Mouse (Mus musculus) heart, embryonic 16.5 days (tissue): ENCODE results near the gene Gnb5. TPM values are rescaled to one million over a fixed set of nuclear protein-coding genes. Genes with fewer than 3 reads are reported as not detected.
A peak's percentile ranks its signal among the peaks of the same experiment; 100 is the strongest.
"Not testable (repeated sequence)": the region's sequence is repeated elsewhere in the genome, so short reads cannot be mapped to it uniquely, and the experiment has no call there.

ENCODE experiments used
- ATAC-seq: fragments of 200-750 bp; cut with Nextera tagmentation; replicated peaks from 2 replicates; pipeline ENCODE4 v1.8.0; 2017; ENCODE audit warnings: moderate number of reproducible peaks; ENCODE audit not compliant: insufficient read depth, low FRiP score; ENCODE audit errors: extremely low read depth
- H3K27ac ChIP-seq: fragments of 300-500 bp; sonication (generic); 2 replicates; pipeline ENCODE4 v1.5.1; 2014; ENCODE audit warnings: mild to moderate bottlenecking, low read length, control low read depth, moderate library complexity
- H3K27me3 ChIP-seq: fragments of 300-500 bp; sonication (generic); 2 replicates; pipeline ENCODE4 v1.6.1; 2014; ENCODE audit warnings: low read length, mixed read lengths; ENCODE audit not compliant: control insufficient read depth, insufficient read depth
- H3K36me3 ChIP-seq: fragments of 300-500 bp; sonication (generic); 2 replicates; pipeline ENCODE4 v1.6.1; 2014; ENCODE audit not compliant: control insufficient read depth, insufficient read depth
- H3K4me1 ChIP-seq: fragments of 300-500 bp; sonication (generic); 2 replicates; pipeline ENCODE4 v1.6.1; 2014; ENCODE audit warnings: low read length, mixed read lengths; ENCODE audit not compliant: control insufficient read depth, insufficient read depth
- H3K4me2 ChIP-seq: fragments of 300-500 bp; sonication (generic); 2 replicates; pipeline ENCODE4 v1.6.1; 2014; ENCODE audit warnings: low read depth, mild to moderate bottlenecking, control low read depth, low read length
- H3K4me3 ChIP-seq: fragments of 300-500 bp; sonication (generic); 2 replicates; pipeline ENCODE4 v1.5.1; 2014; ENCODE audit warnings: mild to moderate bottlenecking, control low read depth, low read length
- H3K9ac ChIP-seq: fragments of 300-500 bp; sonication (generic); 2 replicates; pipeline ENCODE4 v1.6.1; 2014; ENCODE audit warnings: low read length, control low read depth
- H3K9me3 ChIP-seq: fragments of 300-500 bp; sonication (generic); replicated peaks from 2 replicates; pipeline ENCODE4 v1.6.1; 2016; ENCODE audit warnings: low read length; ENCODE audit not compliant: control insufficient read depth
- WGBS: fragments of 180-500 bp; shearing (Covaris S2); extraction: QIAGEN DNeasy Blood & Tissue Kit; methylation state at CpG from one replicate; pipeline ENCODE4 v1.1.7; 2014; 5-methylcytosine and 5-hydroxymethylcytosine counted together
- polyA plus RNA-seq: library from polyadenylated mRNA; unstranded; fragments of >200 nt; fragmentation: Nextera tagmentation; extraction: Ambion mirVana; gene quantifications from 2 replicates; pipeline ENCODE4 v1.2.1, GENCODE M21; 2015

Gnb5 gene
- polyA plus RNA-seq, 1 experiment from 2014 or later = 66.9 TPM

GRCm38 (mm10) chr9:75357087-75357654 lies 51.1 kb downstream of the Gnb5 start:
- ATAC-seq = no peak
- Histone ChIP-seq H3K27me3 (no peaks in the 10 kb centered on the region), H3K4me3 (no peak overlapping the region), H3K4me2 (no peak overlapping the region), H3K9me3 (no peaks in the 10 kb centered on the region), H3K9ac (no peak overlapping the region), H3K4me1 (no peaks in the 10 kb centered on the region), H3K27ac (no peak overlapping the region), H3K36me3 (no peaks in the 10 kb centered on the region)
- WGBS = 65% methylated on average over 9 of the region's 9 CpGs

GRCm38 (mm10) chr9:75361699-75362098 lies 55.6 kb downstream of the Gnb5 start:
- no peaks in the 10 kb centered on the region for H3K36me3 ChIP-seq
- no peaks in the 10 kb centered on the region for H3K27me3 ChIP-seq
- ATAC-seq = peak; percentile 65; the same call in 1 of the 2 replicates
- peaks cover 3% of the 10 kb centered on the region; the same call in 1 of the 2 replicates for H3K4me1 ChIP-seq
- 28% methylated on average over 5 of the region's 5 CpGs for WGBS
- no peak overlapping the region for H3K4me2 ChIP-seq
- H3K4me3 ChIP-seq = no peak overlapping the region
- H3K9me3 ChIP-seq = no peaks in the 10 kb centered on the region
- no peak overlapping the region for H3K9ac ChIP-seq
- no peak overlapping the region for H3K27ac ChIP-seq

GRCm38 (mm10) chr9:75362201-75362600 lies 56.1 kb downstream of the Gnb5 start:
- H3K4me3 ChIP-seq = no peak overlapping the region
- no peaks in the 10 kb centered on the region for H3K27me3 ChIP-seq
- H3K4me2 ChIP-seq = no peak overlapping the region
- H3K4me1 ChIP-seq = peaks cover 3% of the 10 kb centered on the region; the same call in 1 of the 2 replicates
- WGBS = 81% methylated on average over 4 of the region's 4 CpGs
- no peak for ATAC-seq
- no peak overlapping the region for H3K27ac ChIP-seq
- H3K9me3 ChIP-seq = no peaks in the 10 kb centered on the region
- no peaks in the 10 kb centered on the region for H3K36me3 ChIP-seq
- no peak overlapping the region for H3K9ac ChIP-seq

GRCm38 (mm10) chr9:75363001-75363400 lies 56.9 kb downstream of the Gnb5 start:
- ATAC-seq = no peak
- no peak overlapping the region for H3K4me3 ChIP-seq
- H3K4me1 ChIP-seq = peaks cover 3% of the 10 kb centered on the region; the same call in 1 of the 2 replicates
- H3K9me3 ChIP-seq = no peaks in the 10 kb centered on the region
- H3K9ac ChIP-seq = no peak overlapping the region
- no peaks in the 10 kb centered on the region for H3K36me3 ChIP-seq
- no peak overlapping the region for H3K27ac ChIP-seq
- H3K27me3 ChIP-seq = no peaks in the 10 kb centered on the region
- H3K4me2 ChIP-seq = no peak overlapping the region
- WGBS = 33% methylated on average over 5 of the region's 5 CpGs

GRCm38 (mm10) chr9:75363702-75364101 lies 57.6 kb downstream of the Gnb5 start:
- not testable (repeated sequence) for H3K27me3 ChIP-seq, ATAC-seq
- 66% methylated on average over 7 of the region's 7 CpGs for WGBS

GRCm38 (mm10) chr9:75365195-75365594 lies 59.1 kb downstream of the Gnb5 start:
- 74% methylated on average over 4 of the region's 4 CpGs for WGBS
- no peaks in the 10 kb centered on the region for H3K36me3 ChIP-seq
- no peak overlapping the region for H3K9ac ChIP-seq
- peaks cover 3% of the 10 kb centered on the region; the same call in 1 of the 2 replicates for H3K4me1 ChIP-seq
- no peak overlapping the region for H3K4me2 ChIP-seq
- no peak overlapping the region for H3K4me3 ChIP-seq
- no peak overlapping the region for H3K27ac ChIP-seq
- no peaks in the 10 kb centered on the region for H3K9me3 ChIP-seq
- H3K27me3 ChIP-seq = no peaks in the 10 kb centered on the region
- ATAC-seq = no peak

More at GRCm38 (mm10) chr9:75363702-75364101, 57.6 kb downstream of the Gnb5 start:
- H3K9me3 ChIP-seq, H3K9ac ChIP-seq, H3K4me2 ChIP-seq, H3K36me3 ChIP-seq, H3K4me3 ChIP-seq, H3K4me1 ChIP-seq, H3K27ac ChIP-seq: not testable (repeated sequence)

- no peak overlapping the region for H3K9ac ChIP-seq
- H3K36me3 ChIP-seq = no peaks in the 10 kb centered on the region
- H3K4me2 ChIP-seq = no peak overlapping the region
- no peak overlapping the region for H3K27ac ChIP-seq
- no peaks in the 10 kb centered on the region for H3K27me3 ChIP-seq
- peaks cover 3% of the 10 kb centered on the region; the same call in 1 of the 2 replicates for H3K4me1 ChIP-seq
- no peak overlapping the region for H3K4me3 ChIP-seq
- no peak for ATAC-seq
- H3K9me3 ChIP-seq = no peaks in the 10 kb centered on the region; the same call in 1 of the 2 replicates
- 75% methylated on average over 5 of the region's 5 CpGs for WGBS
Observed at GRCm38 (mm10) chr9:75366191-75366590, 60.1 kb downstream of the Gnb5 start.

GRCm38 (mm10) chr9:75368779-75369178 lies 62.7 kb downstream of the Gnb5 start:
- H3K4me1 ChIP-seq = no peaks in the 10 kb centered on the region
- H3K27ac ChIP-seq = no peak overlapping the region
- no peak overlapping the region for H3K9ac ChIP-seq
- H3K4me3 ChIP-seq = no peak overlapping the region
- WGBS = 46% methylated on average over 3 of the region's 3 CpGs
- no peaks in the 10 kb centered on the region for H3K36me3 ChIP-seq
- no peaks in the 10 kb centered on the region for H3K27me3 ChIP-seq
- no peaks in the 10 kb centered on the region; the same call in 1 of the 2 replicates for H3K9me3 ChIP-seq
- ATAC-seq = no peak
- H3K4me2 ChIP-seq = no peak overlapping the region

- Histone ChIP-seq H3K36me3 (no peaks in the 10 kb centered on the region), H3K4me2 (no peak overlapping the region), H3K4me3 (no peak overlapping the region), H3K4me1 (no peaks in the 10 kb centered on the region), H3K9me3 (peaks cover 2% of the 10 kb centered on the region; the same call in 1 of the 2 replicates), H3K27ac (no peak overlapping the region), H3K27me3 (no peaks in the 10 kb centered on the region), H3K9ac (no peak overlapping the region)
- 95% methylated on average over 9 of the region's 9 CpGs for WGBS
- ATAC-seq = no peak
Observed at GRCm38 (mm10) chr9:75375606-75376005, 69.5 kb downstream of the Gnb5 start.
